Mouse (Mus musculus) kidney, adult 2 months (tissue): ENCODE results near the gene Vmn1r198.

ENCODE experiments used
- CTCF ChIP-seq: fragments of 200-500 bp; conservative IDR thresholded peaks from 2 replicates; pipeline ENCODE4 v1.5.1; 2011; ENCODE audit warnings: low read depth, mild to moderate bottlenecking, control low read depth, low read length, moderate library complexity, mixed read lengths; ENCODE audit not compliant: insufficient read depth, insufficient read length
- POLR2A ChIP-seq: fragments of 200-500 bp; IDR thresholded peaks from one replicate; pipeline ENCODE4 v1.6.1; 2011; ENCODE audit warnings: low read depth, low read length, control low read depth

GRCm38 (mm10) chr13:22317366-22317765 is 32.8 kb upstream of the Vmn1r198 start:
- TF ChIP-seq CTCF (no peak), POLR2A (no peak)
